Mouse (Mus musculus) forebrain, postnatal 0 days (tissue): ENCODE results near the gene Gm43951. TPM values are rescaled to one million over a fixed set of nuclear protein-coding genes. Genes with fewer than 3 reads are reported as not detected.

Experiments used
- ATAC-seq: fragments of 200-750 bp; cut with Nextera tagmentation; 2 replicates; pipeline ENCODE4 v1.8.0; 2017; ENCODE audit warnings: mild to moderate bottlenecking, moderate library complexity
- DNase-seq: peaks from one replicate; pipeline ENCODE4 v3.0.0-alpha.2; 2015
- H3K27ac ChIP-seq: fragments of 300-500 bp; sonication (generic); 2 replicates; pipeline ENCODE4 v1.5.1; 2014; ENCODE audit warnings: low read depth, mild to moderate bottlenecking, antibody characterized with exemption, low read length, moderate library complexity, mixed read lengths
- H3K27me3 ChIP-seq: fragments of 300-500 bp; sonication (generic); 2 replicates; pipeline ENCODE4 v1.6.1; 2014; ENCODE audit warnings: mild to moderate bottlenecking, low read length, mixed read lengths; ENCODE audit not compliant: insufficient read depth
- H3K36me3 ChIP-seq: fragments of 300-500 bp; sonication (generic); 2 replicates; pipeline ENCODE4 v1.6.1; 2014; ENCODE audit warnings: mild to moderate bottlenecking, moderate library complexity; ENCODE audit not compliant: insufficient read depth
- H3K4me1 ChIP-seq: fragments of 300-500 bp; sonication (generic); 2 replicates; pipeline ENCODE4 v1.6.1; 2014; ENCODE audit warnings: antibody characterized with exemption; ENCODE audit not compliant: insufficient read depth
- H3K4me2 ChIP-seq: fragments of 300-500 bp; sonication (generic); 2 replicates; pipeline ENCODE4 v1.6.1; 2014; ENCODE audit warnings: low read depth, mild to moderate bottlenecking, moderate library complexity
- H3K4me3 ChIP-seq: fragments of 300-500 bp; sonication (generic); 2 replicates; pipeline ENCODE4 v1.5.1; 2014; ENCODE audit warnings: low read depth, low read length, mixed read lengths
- H3K9ac ChIP-seq: fragments of 300-500 bp; sonication (generic); 2 replicates; pipeline ENCODE4 v1.6.1; 2014; ENCODE audit warnings: mild to moderate bottlenecking
- H3K9me3 ChIP-seq: fragments of 300-500 bp; sonication (generic); 2 replicates; pipeline ENCODE4 v1.6.1; 2016; ENCODE audit warnings: low read length
- CTCF ChIP-seq: sonication (generic); IDR thresholded peaks from 2 replicates; pipeline ENCODE4 v1.5.1; 2016; ENCODE audit warnings: antibody characterized with exemption, control low read depth, low read depth
- WGBS: fragments of 180-500 bp; shearing (Covaris S2); extraction: QIAGEN DNeasy Blood & Tissue Kit; methylation state at CpG from one replicate; pipeline ENCODE4 v1.1.7; 2014; 5-methylcytosine and 5-hydroxymethylcytosine counted together
- polyA plus RNA-seq: library from polyadenylated mRNA; unstranded; fragments of >200 nt; fragmentation: Nextera tagmentation; extraction: Ambion mirVana; gene quantifications from 2 replicates; pipeline ENCODE4 v1.2.1, GENCODE M21; 2015
- total RNA-seq: library from RNA; depleted of rRNA; stranded (reverse); fragments of >200 nt; gene quantifications from 2 replicates; pipeline ENCODE4 v1.2.3, GENCODE M21; 2014

Gm43951 gene
- total and polyA plus RNA-seq, 2 experiments from 2014 or later, result 0.62 to 3.6 TPM

- Histone ChIP-seq H3K4me1 (peaks cover 2% of the 10 kb centered on the region; the same call in 1 of the 2 replicates), H3K9me3 (no peaks in the 10 kb centered on the region), H3K27ac (no peak overlapping the region), H3K27me3 (no peaks in the 10 kb centered on the region), H3K9ac (no peak overlapping the region), H3K36me3 (no peaks in the 10 kb centered on the region), H3K4me3 (no peak overlapping the region), H3K4me2 (no peak overlapping the region)
- peak; percentile 86 for DNase-seq
- ATAC-seq, result peak; percentile 65; the same call in 1 of the 2 replicates
- TF ChIP-seq CTCF, result peak; percentile 93
- WGBS, result 16% methylated on average over 6 of the region's 6 CpGs
These were observed 14.6 kb upstream of the Gm43951 start for GRCm38 (mm10) chr11:72221278-72221677.

GRCm38 (mm10) chr11:72217116-72217515 is 10.5 kb upstream of the Gm43951 start:
- no peak for TF ChIP-seq CTCF
- Histone ChIP-seq H3K9me3 (no peaks in the 10 kb centered on the region), H3K36me3 (0 out of 2 replicates have a peak, but pooled peaks cover 2% of the 10 kb centered on the region), H3K27ac (no peak overlapping the region), H3K4me3 (no peak overlapping the region), H3K27me3 (no peaks in the 10 kb centered on the region), H3K4me2 (no peak overlapping the region), H3K4me1 (peaks cover 9% of the 10 kb centered on the region; the same call in 1 of the 2 replicates), H3K9ac (no peak overlapping the region)
- DNase-seq (no peak), ATAC-seq (no peak)
- WGBS, result 88% methylated on average over 5 of the region's 5 CpGs

GRCm38 (mm10) chr11:72215410-72215797 is 8.8 kb upstream of the Gm43951 start, which contains the start of gene Med31:
TSS of gene Med31 (minus strand) at chr11:72215592.
- peak; percentile 89 for DNase-seq

GRCm38 (mm10) chr11:72214591-72215409 is 8.2 kb upstream of the Gm43951 start:
- H3K36me3 ChIP-seq, result peaks cover 23% of the 10 kb centered on the region
- no peaks in the 10 kb centered on the region for H3K9me3 ChIP-seq
- ATAC-seq, result peak; percentile 96
- H3K4me3 ChIP-seq, result peak overlapping the region; percentile 76
- no peaks in the 10 kb centered on the region for H3K27me3 ChIP-seq
- 1% methylated on average over 51 of the region's 51 CpGs for WGBS
- TF ChIP-seq CTCF, result no peak; the same call in 1 of the 2 replicates
- H3K4me2 ChIP-seq, result peak overlapping the region; percentile 88
- DNase-seq, result peak; percentile 98
- peak overlapping the region; percentile 68 for H3K9ac ChIP-seq
- H3K4me1 ChIP-seq, result peaks cover 9% of the 10 kb centered on the region; the same call in 1 of the 2 replicates
- peak overlapping the region; percentile 85 for H3K27ac ChIP-seq

More at GRCm38 (mm10) chr11:72215410-72215797, 8.8 kb upstream of the Gm43951 start, which contains the start of gene Med31:
- ATAC-seq, result peak; percentile 86
- Histone ChIP-seq H3K9ac (peak within 1 kb of the TSS; percentile 68), H3K4me1 (peaks cover 9% of the 10 kb centered on the region; the same call in 1 of the 2 replicates), H3K27me3 (no peaks in the 10 kb centered on the region), H3K27ac (peak within 1 kb of the TSS; percentile 85), H3K36me3 (peaks cover 17% of the 10 kb centered on the region), H3K9me3 (no peaks in the 10 kb centered on the region), H3K4me3 (peak within 1 kb of the TSS; percentile 76), H3K4me2 (peak within 1 kb of the TSS; percentile 88)
- 2% methylated on average over 29 of the region's 29 CpGs for WGBS
- peak; percentile 17; the same call in 1 of the 2 replicates for TF ChIP-seq CTCF

GRCm38 (mm10) chr11:72207834-72208377 is 1.3 kb upstream of the Gm43951 start:
- ATAC-seq (no peak), DNase-seq (no peak)
- H3K9ac ChIP-seq, result peak overlapping the region; percentile 80
- peak overlapping the region; percentile 83 for H3K4me2 ChIP-seq
- peaks cover 13% of the 10 kb centered on the region for H3K4me1 ChIP-seq
- WGBS, result 17% methylated on average over 17 of the region's 17 CpGs
- no peak for TF ChIP-seq CTCF
- H3K36me3 ChIP-seq, result peaks cover 23% of the 10 kb centered on the region
- peak overlapping the region; percentile 77 for H3K4me3 ChIP-seq
- no peaks in the 10 kb centered on the region for H3K27me3 ChIP-seq
- H3K27ac ChIP-seq, result 0 out of 2 replicates have a peak overlapping the region, but pooled peaks have one; percentile 80
- no peaks in the 10 kb centered on the region for H3K9me3 ChIP-seq

GRCm38 (mm10) chr11:72207204-72207833 is 679 bp upstream of the Gm43951 start, which contains the start of the genes 4933427D14Rik and Txndc17:
TSS of gene 4933427D14Rik (minus strand) at chr11:72207459.
TSS of gene Txndc17 (plus strand) at chr11:72207547.
- TF ChIP-seq CTCF, result no peak
- H3K9me3 ChIP-seq, result no peaks in the 10 kb centered on the region
- peaks cover 13% of the 10 kb centered on the region for H3K4me1 ChIP-seq
- peak within 1 kb of the TSS; percentile 77 for H3K4me3 ChIP-seq
- peak within 1 kb of the TSS; percentile 80 for H3K27ac ChIP-seq
- H3K27me3 ChIP-seq, result no peaks in the 10 kb centered on the region
- DNase-seq (peak; percentile 86), ATAC-seq (peak; percentile 89)
- peaks cover 23% of the 10 kb centered on the region for H3K36me3 ChIP-seq
- H3K9ac ChIP-seq, result peak within 1 kb of the TSS; percentile 80
- H3K4me2 ChIP-seq, result peak within 1 kb of the TSS; percentile 83
- under 1% methylated on average over 42 of the region's 42 CpGs for WGBS
